Mouse (Mus musculus) CH12F3 (cell line): ENCODE data around the gene Kpna7.
"Not testable (repeated sequence)": the region's sequence is repeated elsewhere in the genome, so short reads cannot be mapped to it uniquely, and the experiment has no call there.

Experiments used
- in situ Hi-C: fragments of 300-500 bp; cut with MboI; formaldehyde crosslinking; loops from 2 replicates; pipeline ENCODE4 v1.14.3; 2020; ENCODE audit warnings: low sequenced_read_pairs

The Kpna7 gene

DNA sequence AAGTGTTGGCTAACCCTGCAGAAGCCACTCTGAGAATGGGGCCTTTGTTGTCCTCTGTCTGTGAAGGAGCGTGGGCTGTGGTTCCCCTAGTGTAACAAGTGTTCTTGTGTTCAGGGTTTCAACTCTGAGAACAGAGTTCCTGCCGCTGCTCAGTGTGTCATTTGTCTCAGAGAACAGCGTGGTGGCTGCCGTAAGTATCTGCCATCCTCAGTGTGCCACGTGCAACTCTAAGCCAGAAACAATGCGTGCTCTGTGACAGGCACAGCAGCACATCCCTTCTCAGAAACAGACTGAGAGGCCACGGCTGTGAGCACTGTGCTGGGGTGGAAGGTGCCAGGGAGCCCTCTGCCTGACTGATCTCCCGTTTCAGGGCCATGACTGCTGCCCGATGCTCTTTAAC lies 20.5 kb upstream of the Kpna7 start:
- in situ Hi-C loops: no loop called here

DNA sequence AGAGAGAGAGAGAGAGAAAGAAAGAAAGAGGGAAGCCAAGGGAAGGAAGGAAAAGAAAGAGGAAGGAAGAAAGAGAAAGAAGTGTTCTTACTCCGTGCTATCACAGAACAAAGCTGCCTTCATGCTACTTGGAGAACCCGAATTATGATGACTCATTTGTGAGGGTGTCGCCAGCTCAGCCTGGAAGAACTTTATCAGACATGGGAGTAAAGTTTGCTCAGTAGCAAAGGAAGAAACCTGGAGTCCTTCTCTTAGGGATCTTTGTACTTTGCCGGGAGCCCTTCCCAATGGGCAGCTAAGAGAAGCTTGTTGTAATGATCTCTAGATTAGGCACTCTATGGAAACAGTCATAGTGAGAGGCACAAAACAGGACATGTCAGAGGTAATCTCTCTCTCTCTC lies 18.9 kb upstream of the Kpna7 start:
- in situ Hi-C loops: no loop called here

DNA sequence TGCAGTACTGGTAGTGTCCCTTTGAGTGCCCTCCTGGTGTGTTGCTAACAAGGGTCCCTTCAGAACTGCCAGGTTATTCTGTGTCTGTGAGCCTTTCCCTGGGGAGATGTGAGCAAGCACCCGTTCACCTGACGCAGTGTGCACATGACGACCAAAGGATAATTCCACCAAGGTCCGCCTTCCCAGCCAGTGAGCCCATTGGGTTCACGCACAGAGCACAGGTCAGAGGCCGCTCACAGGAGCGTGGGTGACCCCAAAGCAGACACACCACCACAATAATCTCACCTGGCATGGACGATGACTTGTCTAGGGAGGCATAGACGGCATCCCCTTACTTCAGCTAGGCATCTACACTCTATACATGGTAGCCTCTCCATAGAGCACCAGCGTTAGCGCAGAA lies 17.6 kb upstream of the Kpna7 start:
- in situ Hi-C loops: not testable (repeated sequence)

DNA sequence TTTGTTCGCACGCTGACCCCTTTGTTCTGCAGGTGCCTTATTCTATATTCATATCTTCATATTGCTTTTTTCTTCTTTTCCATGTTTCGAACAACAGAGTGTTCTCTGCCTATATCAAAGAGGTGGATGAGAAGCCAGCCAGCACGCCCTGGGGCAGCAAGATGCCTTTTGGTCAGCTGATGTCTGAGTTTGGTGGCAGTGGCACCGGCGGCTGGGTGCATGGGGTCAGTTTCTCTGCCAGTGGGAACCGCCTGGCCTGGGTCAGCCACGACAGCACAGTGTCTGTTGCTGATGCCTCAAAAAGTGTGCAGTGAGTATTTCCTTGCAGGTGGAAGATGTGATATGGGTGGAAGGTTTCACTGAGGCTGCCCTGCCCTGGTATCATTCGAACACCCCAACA lies 17.1 kb upstream of the Kpna7 start:
- in situ Hi-C loops: no loop called here

DNA sequence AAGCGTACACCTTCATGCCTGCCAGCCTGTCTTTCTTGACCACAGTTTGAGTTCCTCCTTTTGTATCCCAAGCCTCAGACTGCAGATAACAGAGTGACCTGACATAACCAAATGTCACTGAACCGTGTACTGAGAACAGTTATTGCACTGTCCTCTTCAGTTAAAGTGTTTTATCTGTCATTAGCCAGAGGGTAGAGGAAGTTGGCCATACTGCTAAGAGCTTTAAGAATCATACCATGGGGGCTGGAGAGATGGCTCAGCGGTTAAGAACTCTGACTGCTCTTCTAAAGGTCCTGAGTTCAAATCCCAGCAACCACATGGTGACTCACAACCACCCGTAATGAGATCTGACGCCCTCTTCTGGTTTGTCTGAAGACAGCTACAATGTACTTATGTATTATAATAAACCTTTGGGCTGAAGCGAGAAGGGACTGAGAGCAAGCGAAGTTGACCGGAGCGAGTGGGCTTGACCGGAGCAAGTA lies 14.6 kb upstream of the Kpna7 start:
- in situ Hi-C loops: no loop called here

DNA sequence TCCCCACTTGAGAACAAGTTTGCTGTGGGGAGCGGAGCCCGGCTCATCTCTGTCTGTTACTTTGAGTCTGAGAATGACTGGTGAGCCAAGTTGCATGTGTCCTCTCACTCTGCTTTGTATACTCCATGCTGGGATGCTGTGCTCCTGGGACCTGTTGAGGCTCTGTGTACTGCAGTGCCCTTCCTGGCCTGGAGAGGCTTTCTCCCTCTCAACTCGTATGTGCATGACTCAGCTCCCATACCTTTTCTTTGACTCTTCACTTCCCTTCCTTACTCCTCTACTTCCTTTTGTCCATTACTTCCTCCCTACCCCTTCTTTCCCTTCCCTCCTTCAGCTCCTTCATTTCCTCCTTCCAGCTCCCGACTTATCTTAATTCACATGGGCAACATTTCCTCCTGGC lies 12.4 kb upstream of the Kpna7 start:
- in situ Hi-C loops: no loop called here

DNA sequence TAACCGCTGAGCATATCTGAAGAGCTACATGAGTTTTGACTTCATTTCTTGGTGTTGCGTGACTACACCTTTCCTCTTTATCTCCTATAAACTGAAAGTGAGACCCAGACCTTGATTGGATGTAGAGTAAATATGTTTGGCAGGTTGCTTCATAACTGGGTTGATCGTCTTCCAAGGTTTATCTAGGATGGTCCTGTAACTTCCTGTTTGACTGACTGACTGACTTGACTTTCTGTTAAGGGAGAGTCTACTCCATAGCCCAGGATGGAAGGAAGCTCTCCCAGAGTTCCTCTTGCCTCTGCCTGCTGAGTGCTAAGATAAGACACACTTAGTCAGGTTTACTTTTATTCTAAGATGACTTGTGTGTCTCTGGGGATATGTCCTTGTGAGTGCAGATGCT lies 6.0 kb upstream of the Kpna7 start:
- in situ Hi-C loops: no loop called here

DNA sequence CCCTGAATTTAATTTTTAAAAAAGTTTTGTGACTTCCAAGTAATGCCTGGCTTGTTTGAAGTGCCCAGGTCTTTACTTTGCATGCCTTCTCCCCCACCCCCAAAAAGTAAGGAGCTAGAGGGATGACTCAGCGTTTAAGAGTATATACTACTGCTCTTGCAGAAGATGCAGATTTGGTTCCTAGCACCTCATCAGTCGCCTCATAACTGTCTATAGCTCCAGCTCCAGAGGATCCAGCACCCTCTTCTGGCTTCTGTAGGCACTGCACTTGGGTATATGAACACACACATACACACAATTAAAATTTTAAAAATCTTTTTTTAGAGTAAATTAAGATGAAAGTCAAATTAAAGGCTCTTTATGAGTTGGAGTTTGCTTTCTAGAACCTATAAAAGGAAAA lies 4.4 kb upstream of the Kpna7 start:
- in situ Hi-C loops: no loop called here

DNA sequence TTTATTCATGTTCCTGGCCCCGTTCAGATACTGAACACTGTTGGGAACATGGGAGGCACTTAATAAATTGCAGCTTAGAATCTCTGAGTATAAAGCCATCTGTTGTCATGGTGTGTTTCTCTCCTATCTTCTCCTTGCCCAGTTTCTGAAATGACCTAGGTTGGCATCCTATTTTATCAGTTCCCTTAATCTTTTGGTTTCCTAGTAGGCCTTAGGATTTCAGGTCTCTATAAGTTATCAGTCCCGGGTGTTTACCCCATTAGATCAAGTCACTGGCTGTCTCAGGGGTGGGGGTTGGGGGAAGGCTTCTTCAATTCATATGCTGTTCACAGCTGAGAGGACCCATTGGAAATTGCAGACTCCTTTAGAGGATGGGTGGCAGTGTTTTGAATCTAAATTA lies 992 bp upstream of the Kpna7 start:
- in situ Hi-C loops: no loop called here

DNA sequence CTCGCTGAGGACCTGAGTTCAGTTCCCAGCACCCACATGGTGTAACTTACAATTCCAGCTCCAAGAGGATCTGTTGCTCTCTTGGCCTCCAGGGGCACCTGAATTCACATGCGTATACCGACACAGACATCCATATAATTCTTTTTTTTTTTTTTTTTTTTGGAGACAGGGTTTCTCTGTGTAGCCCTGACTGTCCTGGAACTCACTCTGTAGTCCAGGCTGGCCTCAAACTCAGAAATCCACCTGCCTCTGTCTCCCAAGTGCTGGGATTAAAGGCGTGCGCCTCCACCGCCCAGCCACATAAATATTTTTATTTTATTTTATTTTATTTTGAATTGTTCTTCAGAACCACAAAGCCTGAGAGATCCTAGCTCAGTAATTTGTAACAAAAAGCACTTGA lies 629 bp downstream of the Kpna7 start:
- in situ Hi-C loops: not testable (repeated sequence)

DNA sequence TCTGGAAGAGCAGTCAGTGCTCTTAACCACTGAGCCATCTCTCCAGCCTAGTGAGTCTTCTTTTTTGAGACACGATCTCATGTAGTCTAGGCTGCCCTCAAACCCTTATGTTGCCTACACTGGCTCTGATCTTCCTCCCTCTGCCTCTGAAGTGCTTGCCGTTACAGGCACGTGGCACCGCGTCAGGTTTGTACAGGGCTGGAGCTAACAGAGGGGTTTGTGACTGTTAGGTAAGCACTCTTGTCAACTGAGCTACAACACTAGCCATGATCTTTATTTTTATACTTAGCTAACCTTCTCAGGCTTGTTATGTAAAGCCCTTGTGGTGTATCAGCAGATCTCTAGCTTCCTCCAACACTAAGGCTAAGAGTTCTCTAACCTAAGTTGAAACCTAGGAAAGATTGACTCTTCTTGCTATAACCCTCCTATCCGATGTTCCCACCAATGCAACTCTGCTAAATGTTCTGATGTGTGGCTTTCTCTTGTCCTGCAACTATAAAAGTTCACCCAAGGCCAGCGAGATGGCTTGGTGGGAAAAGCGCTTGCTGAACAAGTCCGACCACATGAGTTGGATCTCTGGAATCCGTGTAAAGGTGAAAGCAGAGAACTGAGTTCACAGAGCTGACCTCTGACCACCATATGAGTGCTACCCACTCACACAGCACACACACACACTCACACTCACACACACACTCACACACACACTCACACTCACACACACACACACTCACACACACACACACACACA lies 1.8 kb downstream of the Kpna7 start:
- in situ Hi-C loops: no loop called here

DNA sequence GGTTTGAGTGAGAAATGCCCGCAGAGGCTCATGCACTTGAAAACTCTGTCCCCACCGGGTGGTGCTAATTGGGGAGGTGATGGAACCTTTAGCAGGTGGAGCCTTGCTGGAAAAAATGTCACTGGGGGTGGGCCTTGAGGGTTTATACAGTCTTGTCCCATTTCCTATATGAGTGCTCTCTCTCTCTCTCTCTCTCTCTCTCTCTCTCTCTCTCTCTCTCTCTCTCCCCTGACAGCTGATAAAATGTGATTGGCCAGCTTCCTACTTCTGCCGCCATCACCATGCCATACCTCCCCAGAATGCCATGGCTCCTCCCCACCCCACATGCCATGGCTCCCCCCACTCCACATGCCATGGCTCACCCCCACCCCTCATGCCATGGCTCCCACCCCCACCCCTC lies 8.7 kb downstream of the Kpna7 start:
- in situ Hi-C loops: no loop called here

DNA sequence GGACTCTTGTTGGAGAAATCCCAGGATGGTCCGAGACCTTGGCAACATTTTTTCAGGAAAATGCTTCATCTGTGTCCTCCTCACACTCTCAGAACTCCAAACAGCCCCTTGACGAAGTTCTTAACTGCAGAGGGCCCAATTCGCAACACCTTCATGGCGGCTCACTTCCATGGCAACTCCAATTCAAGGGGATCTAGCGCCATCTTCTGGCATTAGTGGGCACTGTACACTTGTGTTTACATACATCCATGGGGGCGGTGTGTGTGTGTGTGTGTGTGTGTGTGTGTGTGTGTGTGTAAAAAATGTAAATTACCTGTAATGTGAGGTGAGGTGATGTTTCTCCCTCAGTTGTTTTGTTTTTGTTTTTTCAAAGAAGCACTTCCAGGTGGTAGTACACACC lies 12.5 kb downstream of the Kpna7 start:
- in situ Hi-C loops: no loop called here

DNA sequence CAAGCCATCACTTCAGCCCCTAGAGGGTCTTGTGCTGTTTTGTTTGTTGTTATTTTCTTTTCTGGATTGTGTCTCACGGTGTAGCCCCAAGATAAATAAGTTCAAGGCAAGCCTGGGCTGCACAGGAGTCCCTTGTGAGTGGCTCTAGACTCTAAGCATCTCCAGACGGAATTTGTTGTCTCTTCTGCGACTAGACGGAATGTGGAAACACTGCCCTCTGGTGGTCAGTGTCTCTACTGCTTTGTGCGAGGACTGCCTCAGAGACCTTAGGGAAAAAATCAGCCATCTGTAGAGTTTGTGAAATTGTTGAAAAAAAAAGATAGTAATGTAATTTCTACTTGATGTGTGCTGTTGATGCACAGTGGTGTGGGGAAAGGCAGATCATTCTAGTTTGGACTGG lies 14.1 kb downstream of the Kpna7 start:
- in situ Hi-C loops: no loop called here

DNA sequence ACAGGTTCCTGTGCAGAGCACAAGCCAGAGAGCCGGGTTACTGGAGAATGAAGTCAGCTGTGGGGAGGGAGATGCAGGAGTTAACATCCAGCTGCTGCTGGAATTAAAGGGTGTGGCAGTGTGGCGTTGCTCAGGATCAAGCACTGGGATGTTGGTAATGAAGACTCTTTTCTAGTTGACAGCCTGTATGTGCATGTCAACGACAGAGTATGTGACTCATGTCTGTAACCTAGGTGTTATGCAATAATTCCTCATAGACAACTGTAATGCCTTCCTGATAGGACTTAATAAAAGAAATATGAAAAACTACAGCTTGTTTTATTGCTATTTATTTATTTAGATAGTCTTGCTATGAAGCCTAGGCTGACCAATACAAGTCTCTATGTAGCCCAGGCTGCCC lies 15.0 kb downstream of the Kpna7 start:
- in situ Hi-C loops: no loop called here

DNA sequence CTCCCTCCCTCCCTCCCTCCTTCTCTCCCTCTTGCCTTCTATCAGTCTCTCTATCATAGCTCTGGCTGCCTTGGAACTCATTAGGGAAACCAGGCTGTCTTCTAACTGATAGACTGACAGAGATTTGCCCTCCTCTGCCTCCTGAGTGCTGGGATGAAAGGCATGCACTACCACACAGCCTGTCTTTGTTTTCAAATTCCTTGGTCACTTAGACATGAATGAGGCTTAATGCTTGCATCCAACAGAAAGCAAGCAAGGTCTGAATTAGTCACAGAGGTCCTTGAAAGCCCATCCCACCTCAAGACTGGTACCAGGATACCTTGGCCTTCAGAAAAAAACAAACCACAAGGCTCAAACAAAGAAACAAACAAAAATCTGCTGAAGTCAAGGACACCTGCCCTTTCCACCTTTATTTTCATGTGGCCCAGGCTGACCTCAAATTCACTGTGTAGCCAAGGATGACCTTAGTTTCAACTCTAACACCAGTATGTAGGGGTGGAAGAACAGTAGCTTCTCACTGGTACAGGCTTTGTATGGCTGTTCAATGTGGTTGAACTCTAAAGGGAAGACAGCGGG lies 19.0 kb downstream of the Kpna7 start:
- in situ Hi-C loops: no loop called here

DNA sequence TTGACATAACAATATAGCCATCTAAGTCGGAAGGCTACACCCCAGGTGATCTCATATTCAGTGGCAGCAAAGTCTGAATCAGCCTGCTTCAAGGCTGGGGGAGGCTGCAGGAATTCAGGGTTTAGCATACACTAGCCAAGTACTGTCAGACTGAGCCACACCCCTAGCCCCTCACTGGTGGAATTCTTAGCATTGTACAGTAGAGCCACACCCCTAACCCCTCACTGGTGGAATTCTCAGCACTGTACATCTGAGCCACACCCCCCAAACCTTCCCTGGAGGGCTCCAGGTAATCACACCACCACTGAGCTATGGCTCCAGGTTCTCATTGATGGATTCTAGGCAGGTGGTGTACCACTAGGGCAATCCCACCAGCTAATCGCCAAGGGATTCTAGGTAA lies 24.3 kb downstream of the Kpna7 start:
- in situ Hi-C loops: no loop called here

DNA sequence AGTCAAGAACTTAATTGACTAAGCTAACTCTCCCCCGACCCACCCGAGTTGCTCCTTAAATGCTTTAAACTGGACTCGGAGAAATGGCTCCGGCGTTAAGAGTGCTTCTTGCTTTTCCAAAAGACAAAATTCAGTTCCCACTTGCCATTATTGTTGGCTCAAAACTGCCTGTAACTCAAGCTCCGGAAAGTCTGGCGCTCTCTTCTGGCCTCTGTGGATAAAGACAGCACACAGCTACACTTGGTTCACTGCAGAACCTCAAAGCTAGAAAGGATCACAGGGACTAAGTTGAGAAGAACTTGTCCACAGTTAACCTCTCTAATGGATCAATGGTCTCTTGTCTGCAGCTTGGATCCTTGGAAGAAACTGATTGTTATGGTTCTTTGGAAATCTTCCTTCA lies 25.1 kb downstream of the Kpna7 start:
- in situ Hi-C loops: no loop called here

DNA sequence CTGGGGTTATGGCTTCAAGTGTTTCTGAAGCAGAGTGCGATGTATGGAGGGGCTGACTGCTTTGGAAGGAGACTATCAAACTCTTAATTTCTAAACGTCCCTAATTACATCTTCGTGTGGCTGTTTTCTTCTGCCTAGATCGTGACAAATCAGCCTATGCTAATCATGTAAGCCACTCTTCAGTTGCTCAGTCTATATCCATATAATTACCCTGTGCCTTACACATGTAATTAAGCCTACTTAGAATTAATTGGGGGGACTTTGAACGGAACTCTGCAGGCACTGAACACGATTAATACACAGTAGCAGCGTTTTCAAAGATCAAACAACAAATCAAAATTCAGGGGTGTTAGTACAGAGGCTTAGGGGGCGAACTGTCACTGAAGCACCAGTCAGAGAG lies 25.9 kb downstream of the Kpna7 start:
- in situ Hi-C loops: no loop called here

DNA sequence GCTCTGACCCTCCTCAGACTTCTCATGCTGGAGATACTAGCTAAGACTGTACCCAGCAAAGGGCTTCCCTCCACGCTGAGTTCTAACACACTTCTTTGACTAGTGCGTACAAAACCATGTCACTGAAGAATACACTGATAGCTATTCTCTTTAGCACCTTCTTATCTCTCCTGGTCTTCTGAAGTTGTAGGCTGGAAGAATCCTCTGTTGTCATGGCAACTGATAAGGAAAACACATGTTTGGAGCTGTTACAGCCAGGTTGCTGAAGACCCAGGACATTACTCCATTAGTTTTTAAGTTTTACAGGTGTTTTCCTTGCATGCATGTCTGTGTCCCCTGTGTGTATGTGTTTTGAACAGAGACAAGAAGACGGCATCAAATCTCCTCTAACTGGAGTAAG lies 29.6 kb downstream of the Kpna7 start:
- in situ Hi-C loops: not testable (repeated sequence)

DNA sequence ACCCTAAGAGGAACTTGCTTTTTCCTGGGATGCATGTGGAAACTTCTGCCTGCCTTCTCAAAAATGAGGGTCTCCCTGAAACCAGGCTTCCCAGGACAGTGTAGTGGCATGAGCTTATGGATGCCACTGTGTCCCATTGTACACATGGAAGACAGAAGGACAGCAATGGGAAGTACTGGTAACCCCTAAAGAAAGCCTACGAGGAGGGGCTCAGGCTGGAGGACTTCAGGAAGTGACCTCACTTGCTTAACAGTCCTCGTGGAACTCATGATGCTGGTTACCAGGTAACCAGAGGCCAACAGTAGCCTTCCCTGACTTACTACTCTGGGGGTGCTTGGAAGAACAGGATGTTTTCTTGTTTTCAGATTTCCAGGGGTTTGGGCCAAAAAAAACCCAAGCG lies 41.1 kb downstream of the Kpna7 start, which contains the start of gene 1700018F24Rik:
1700018F24Rik (plus strand) TSS at position 301 of the 400 bp plus-strand sequence.
- in situ Hi-C loops: not testable (repeated sequence)

DNA sequence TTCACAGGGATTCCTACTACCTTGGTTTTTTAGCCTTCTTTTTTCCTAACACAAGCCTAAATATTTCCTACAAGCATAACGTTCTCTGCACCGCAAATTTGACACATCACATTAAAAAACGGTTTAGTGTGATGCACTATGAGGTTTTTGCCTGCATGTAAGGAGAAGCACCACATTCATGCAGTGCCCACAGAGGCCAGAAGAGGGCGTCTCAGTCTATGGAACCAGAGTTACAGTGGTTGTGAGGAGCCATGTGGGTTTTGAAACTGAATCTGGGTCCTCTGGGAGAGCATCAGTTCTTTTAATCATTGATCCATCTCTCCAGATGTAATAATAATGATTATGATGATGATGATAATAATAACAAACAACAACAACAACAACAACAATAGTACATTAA lies 42.2 kb downstream of the Kpna7 start:
- in situ Hi-C loops: no loop called here

DNA sequence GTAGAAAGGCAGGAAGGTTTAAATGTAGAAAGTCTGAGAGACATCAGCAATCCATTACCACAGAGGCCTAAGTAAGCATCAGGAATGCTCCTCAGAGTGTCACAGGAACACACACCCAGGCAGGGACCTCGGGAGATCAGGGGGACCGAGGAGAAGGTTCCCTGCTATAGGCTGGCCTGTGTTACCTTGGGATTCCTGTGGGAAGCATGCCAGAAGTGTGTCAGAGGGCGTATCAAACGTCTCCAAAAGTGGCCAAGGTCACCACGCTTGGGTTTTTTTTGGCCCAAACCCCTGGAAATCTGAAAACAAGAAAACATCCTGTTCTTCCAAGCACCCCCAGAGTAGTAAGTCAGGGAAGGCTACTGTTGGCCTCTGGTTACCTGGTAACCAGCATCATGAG lies 51.4 kb downstream of the Kpna7 start, which contains the start of gene Gm4871:
Gm4871 (minus strand) TSS at position 364 of the 400 bp plus-strand sequence.
- in situ Hi-C loops: not testable (repeated sequence)
